Mouse (Mus musculus): Measurements from ENCODE around the gene Smim6.

Gene Smim6

DNA sequence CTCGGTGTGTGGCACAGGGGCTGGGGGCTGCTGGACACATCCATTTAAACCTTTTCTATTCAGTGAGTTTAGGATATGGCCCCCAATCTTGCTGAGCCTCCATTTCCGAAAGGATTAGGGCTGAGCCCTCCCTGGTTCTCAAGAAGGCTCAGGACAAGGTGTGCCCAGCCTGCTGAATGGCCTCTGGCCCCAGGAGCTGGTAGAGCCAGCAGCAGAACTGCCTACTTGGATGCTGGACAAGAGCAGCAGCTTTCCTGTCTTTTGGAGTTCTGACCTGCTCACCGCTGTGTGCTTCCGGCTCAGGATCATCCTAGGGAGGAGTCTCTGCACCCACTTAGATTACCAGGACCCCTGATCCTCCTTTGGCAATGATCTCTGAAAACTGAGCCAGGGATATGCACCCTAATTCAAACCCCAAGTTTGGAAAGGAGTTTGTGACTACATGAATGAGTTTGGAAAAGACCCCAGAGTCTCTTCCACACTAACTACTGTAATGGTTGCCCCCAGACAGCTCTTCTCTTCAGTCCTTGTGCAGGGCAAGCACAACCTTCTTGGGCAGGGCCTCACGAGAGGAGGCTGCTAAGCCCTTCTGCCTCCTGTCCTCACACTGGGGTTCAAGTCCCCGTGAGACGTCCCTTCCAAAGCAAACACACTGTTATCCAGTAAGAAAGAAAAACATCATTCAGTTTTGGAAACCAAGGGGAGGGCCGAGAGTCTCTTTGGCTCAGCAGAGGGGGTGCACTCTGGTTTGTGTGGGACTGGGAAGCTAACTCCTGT lies 11.1 kb upstream of the Smim6 start:
- no peak for DNase-seq (ENCODE audit: low read depth)

DNA sequence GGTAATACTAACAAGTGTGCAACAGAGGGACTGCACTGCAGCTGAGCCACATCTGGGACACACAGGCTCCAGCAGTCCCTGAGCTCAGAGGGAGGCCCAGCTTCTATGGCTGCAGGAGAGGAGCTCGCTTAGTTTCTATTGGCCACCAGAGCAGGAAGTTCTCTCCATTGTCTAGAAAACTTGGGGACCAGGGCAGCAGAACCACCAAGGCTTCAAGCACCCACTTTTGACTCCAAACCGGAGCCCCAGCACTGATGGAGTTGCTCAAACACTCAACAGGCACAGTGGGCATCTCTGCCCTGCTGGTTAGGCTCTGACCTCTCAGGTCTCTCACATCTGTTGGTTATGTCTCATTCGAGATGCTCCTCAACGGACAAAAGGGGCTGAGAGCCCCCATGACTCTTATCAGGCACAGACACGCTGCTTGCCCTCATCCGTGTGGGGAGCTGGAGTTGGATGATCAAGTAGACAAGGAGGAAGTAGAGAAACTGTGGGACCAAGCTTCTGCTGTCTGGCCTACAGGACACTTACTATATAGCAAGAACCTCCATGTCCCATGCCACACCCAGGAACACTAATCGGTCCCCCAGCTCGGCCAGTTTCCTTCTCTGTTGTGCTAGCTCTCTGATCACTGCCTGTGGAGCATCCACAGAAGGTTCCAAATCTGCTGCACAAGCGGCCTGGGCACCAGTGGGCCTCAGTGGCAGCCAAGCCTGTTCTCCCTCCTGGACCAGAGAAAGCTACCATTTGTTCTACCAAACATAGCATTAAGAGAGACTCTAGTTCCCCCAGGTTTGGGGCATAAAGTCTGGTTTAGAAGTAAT lies 10.3 kb upstream of the Smim6 start:
- DNase-seq (ENCODE audit: low read depth), result peak; percentile 78

DNA sequence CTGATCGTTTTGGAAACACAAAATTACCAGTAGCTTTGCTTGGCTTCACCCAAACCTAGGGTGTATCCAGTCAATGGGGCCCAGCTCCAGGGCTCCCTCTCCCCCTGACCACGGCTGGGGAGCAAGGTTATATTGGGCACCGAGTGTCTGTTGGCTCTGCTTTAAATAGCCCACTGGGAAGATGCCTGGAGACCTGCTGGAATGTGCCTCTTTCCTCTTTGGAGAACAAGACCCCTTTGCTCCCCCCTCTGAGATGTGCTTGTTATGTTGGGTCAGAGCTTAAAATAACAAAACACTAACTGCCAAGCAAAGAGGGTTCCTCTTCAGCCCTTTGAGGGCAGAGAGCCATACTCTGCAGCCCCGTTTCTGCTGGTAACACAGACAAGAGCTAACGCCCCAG lies 9.6 kb upstream of the Smim6 start:
- no peak for DNase-seq (ENCODE audit: low read depth)

DNA sequence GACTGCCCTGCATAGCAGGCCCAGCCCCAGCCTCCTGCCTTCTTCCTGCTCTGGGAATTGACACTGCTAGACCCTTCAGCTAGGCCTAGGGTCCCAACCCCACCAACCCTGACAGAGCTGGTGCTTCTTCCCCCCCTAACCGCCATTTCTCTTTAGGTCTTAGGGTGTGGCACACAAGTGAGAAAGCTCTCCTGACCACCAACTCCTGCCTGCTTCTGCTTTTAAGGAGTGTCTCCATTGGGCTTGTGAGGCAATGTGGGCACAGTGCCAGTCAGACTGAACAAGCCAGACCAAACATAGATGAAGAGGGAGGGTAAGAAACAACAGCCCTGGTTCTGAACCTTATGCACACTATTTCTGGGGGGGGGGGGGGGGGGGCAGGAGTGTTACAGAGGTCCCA lies 9.0 kb upstream of the Smim6 start:
- no peak for DNase-seq (ENCODE audit: low read depth)

DNA sequence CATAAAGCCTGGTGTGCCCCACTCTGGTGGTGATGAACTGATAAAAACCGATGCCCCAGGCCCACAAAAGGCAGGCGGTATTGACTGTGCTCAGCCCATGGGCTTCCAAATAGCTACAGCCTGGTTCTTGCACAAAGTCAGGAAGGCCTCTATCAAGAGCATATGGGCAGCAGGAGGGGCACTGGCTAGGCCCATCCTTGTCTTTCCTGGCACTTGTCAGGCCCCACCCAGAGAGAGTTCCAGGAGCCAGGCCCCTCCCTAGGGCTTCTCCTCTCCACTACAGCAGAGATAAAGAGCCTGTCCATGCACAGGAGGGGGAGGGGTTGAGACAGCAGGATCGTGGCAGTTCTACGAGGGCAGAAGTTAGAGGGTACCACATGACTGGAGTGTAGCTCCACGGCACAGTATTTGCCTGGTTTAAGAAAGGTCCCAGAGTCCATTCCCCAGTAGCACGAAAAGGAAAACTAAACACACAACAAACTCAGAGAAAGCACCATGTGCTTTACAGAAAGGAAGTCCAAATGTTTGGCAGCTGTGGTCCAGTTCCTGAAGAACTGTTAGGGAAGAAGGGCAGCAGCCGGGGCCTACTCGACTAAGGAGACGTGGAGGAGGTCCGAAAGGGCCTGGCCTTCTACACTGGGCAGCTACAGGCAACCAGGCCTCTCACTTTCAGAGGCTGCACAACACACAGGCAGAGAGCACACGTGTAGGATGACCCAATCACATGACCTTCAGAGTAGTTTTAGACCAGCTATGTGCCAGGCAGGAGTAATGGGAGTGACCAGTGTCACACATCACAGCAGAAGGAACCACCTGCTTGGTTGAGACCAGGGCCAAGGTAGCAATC lies 8.2 kb upstream of the Smim6 start:
- peak; percentile 71 for DNase-seq (ENCODE audit: low read depth)

DNA sequence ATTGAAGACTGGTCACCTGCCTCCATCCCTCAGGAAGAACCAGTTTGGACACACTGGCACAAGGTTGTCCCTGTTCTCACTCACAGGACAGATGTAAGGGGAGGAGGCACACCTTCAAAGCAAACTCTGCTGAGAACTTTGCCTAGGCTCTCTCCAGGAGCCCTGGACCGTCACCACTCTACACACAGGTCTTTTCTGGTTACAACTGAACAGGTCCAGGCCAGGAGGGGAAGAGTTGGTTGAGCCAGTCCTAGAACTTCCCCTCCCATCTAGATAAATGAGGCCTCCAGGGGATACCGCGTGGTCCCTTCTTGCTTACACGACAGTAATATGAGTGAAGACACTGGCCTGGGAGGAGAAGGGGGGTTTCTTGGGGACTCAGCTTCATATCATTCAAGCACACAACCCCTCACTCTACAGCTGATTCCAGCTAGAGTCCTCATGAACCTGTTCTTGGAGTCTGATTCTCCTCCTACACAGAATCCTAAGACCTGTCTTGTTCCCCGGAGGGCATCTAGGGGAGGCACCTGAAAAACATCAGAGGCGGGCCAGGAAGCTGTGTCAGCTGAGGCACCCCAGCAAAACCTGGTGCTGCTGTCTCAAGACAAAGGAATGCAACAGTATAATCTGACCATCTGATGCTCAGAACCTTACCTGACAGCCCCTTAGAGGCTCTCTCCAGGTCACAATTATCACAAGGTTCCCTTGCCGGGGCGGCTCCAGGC lies 7.4 kb upstream of the Smim6 start:
- no peak for DNase-seq (ENCODE audit: low read depth)

DNA sequence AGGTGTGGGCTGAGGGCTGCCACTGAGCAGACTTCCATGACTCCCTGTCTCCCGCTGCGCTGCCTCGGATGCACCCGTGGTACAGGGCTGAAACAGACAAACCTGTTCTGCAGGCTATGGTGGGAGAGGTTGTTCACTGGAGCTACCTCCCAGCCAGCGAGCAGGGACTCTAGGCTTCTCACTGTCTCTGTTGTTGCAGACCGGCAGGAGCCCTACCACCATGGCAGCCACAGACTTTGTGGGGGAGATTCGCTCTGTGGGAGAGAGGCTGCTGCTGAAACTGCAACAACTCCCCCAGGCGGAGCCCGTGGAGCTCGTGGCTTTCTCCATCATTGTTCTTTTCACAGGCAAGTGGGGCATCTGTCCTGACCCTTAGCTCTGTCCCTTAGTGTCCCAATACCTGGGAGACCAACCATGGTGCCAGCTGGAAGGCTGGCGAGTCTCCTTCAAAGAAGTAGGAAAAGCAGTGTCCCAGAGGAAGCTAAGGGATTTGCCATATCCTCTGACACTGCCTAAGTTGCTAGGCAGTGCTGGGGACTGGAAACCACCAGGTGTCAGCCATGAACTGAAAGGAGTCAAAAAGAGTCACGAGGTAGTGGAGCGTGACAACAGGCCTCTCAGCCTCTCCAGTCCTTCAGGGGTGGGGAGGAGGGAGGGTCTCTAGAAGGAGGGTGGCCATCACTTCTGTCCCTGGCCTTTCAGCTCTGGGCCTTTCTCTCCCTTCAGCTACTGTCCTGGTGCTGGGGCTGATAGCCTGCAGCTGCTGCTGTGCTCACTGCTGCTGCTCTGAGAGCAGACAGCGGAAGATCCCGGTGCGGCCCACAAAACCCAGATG lies 6.6 kb upstream of the Smim6 start:
- no peak for DNase-seq (ENCODE audit: low read depth)

DNA sequence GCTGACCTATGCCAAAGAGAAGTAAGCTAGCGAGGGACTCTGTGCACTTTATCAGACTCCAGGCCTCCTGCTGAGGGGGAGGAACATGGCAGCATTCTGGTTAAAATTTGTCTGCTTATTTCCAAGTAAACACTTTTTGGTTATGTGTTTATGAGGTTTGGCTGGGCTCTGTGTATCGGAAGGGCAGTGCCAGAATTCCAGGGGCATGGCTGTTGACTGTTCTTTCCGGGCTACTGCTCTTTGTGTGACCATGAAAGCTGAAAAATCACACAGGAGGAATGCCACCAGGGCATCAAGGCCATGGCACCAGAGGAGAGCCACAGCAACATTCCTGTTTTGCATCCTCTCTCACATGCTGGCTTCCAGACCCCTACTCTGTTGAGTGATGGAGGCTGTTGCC lies 5.7 kb upstream of the Smim6 start:
- DNase-seq (ENCODE audit: low read depth), result no peak

DNA sequence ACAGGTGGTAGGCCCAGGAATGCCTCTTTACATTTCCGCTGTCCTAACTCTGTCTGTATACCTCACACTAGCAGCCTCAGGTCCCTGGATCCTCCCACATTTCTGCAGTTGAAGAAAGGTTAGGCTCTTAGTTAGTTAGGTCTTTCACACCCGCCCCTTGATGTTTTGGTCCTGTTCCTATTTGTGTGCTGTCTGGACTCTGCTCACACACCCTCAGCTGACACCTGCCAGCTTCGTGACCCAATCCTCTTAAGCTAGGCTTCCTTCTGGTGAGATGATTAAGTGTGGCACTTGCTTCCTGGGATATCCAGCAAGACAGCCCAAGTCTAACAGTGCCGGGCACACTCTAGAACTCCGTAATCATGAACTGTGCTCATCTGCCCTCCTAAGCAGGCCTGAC lies 5.3 kb upstream of the Smim6 start:
- DNase-seq (ENCODE audit: low read depth), result no peak

DNA sequence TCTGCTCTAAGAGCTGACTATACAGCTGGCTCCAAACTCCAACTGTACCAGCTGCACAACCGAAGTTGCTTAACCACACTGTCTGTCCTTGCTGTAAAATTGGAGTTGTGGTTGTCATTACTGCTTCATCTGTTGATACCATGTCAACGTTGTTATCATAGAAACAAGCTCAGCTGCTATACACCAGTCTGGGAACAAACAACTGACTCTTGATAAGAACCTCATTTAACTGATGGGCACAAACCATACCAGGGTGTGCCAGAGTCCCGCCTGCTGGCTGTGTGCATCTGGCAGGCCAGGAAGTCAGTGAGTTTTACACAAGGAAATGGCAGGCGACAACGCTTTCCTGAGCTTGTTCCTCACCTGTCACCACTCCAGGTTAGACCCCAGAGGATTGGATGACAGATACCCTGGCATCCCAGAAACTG lies 669 bp upstream of the Smim6 start:
- peak; percentile 77 for DNase-seq (ENCODE audit: low read depth)

DNA sequence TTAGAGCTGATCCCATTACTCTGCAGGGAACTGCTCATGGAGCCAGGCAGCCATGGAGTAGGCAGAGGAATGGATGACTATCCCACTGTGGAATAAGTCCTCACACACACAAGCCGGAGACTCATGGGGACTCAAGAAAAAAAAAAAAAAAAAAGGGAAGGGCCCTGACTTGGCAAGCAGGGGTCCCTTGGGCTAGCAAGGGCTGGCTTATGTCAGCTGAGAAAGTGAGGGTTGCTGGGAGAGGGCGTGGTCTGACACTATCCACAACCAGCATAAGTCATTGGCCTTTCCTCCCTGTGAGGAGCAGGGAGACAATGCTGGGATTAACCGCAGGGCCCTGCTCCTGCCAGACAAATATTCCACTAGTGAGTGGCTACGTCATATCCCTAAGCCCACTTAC lies 4.8 kb downstream of the Smim6 start:
- DNase-seq (ENCODE audit: low read depth), result no peak

DNA sequence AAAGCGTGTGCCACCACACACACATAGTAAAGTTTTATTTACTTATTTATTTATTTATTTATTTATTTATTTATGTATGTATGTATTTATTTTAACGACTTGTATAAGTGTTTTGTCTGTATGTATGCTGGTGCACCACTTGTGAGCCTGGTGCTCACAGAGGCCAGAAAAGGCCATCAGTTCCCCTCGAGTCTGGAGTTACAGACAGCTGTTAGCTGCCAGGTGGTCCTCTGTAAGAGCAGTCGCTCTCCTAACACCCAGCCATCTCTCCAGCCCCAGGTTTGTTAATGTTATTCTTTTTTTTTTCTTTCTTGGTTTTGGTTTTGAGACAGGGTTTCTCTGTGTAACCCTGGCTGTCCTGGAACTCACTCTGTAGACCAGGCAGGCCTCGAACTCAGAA lies 6.8 kb downstream of the Smim6 start:
- no peak for DNase-seq (ENCODE audit: low read depth)

DNA sequence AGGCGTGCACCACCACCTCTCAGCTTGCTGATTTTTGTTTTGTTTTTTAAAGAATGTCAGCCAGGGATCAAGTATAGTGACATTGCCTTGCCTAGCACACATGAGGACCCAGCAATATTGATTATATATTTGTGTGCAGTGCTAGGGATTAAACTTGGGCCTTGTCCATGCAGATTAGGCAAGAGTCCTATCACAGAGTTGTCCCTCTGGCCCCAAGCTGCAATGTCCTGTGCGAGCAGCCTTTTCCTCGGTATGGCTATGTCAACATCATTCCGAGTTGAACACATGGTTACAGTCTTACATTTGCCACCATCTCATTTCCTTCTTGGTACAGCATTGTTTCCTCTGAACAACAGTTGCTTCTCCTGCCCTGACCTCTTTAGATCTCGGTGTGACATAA lies 7.3 kb downstream of the Smim6 start:
- no peak for DNase-seq (ENCODE audit: low read depth)

DNA sequence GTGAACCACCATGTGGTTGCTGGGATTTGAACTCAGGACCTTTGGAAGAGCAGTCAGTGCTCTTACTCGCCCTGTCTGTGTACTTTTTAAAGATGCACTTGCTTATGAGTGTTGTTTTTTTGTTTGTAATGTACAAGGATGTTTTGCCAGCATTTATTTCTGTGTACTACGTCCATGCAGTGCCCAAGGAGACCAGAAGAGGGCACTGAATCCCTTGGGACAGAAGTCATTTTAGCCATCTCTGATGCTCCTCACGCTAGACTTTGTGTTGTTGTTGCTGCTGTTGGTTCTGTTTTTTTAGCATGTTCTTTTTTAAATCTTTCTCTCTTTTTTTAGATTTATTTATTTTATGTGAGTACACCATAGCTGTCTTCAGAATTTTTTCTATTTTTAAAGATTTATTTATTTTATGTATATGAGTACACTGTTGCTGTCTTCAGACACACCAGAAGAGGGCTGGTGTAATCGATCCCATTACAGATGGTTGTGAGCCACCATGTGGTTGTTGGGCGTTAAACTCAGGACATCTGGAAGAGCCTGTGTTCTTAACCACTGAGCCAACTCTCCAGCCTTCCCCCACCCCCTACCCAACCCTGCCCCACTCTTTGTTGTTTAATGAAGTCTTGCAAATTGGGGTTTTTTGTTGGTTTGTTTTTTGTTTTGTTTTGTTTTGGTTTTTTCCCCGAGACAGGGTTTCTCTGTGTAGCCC lies 8.4 kb downstream of the Smim6 start:
- DNase-seq (ENCODE audit: low read depth), result no peak

DNA sequence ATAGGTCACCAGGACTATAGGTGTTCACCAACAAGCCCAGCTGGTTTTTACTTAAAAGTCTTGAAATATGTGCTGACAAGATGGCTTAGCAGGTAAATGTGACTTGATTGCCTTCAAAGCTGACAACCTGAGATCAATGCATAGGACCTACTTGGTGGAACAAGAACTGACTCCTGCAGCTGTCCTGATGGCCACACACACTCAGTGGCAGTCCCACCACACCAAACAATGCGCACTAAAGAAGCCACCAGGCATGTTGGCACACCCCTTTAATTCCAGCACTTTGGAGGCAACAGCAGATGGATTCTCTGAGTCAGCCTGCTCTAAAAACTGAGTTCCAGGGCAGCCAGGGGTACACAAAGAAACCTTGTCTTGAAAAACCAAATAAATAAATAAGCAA lies 10.2 kb downstream of the Smim6 start:
- DNase-seq (ENCODE audit: low read depth), result no peak

DNA sequence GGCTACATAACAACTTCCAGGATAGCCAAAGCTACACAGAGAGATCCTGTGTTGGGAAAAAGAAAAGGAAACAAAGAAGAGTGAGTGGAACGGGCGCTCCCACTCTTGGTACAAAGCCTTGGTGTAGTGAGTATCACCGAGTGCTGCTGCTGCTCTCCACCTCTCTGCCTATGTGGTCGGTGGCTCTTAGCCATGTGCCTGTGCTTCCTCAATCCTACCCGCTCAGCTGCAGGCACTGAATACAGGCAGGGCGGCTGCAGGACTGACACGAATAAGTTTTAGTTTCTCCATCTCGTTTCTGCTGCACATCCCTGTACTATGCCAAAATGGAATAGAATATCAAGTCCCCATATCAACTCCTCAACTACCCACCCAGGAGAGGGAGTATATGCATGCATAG lies 17.2 kb downstream of the Smim6 start:
- no peak for DNase-seq (ENCODE audit: low read depth)

DNA sequence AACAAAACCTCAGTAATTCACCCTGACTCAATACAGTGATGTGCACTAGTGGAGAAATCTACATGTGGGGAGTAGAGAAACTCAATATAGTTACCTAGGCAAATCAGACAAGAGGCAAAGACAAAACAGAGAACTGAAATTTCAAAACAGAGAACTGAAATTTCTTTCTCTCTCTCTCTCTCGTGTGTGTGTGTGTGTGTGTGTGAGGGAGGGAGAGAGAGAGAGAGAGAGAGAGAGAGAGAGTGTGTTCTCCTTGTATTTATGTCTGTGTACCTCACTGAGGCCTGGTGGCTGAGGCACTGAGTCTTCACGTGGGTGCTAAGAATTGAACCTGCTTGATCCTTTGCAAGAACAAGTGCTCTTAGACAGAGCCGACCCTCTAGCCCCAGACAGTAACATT lies 18.0 kb downstream of the Smim6 start:
- DNase-seq (ENCODE audit: low read depth), result no peak

DNA sequence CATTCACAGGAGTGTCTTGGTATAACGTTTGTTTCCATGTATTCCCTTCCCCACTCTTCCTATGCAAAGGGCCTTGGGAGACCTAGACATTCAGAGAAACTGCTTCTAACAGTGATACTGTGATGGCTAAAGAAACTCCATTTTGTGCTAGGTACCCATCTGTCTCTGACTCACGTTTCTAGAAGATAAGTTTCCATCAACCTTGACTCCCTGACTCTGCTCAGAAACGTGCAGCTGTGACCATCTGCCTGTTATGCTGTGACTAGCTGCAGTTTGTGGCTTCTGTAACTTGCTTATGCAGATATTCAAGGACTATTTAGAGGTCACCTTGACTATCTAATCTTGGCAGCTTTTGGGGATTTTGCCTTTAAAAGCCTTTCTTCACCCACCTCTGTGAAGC lies 19.4 kb downstream of the Smim6 start:
- no peak for DNase-seq (ENCODE audit: low read depth)

DNA sequence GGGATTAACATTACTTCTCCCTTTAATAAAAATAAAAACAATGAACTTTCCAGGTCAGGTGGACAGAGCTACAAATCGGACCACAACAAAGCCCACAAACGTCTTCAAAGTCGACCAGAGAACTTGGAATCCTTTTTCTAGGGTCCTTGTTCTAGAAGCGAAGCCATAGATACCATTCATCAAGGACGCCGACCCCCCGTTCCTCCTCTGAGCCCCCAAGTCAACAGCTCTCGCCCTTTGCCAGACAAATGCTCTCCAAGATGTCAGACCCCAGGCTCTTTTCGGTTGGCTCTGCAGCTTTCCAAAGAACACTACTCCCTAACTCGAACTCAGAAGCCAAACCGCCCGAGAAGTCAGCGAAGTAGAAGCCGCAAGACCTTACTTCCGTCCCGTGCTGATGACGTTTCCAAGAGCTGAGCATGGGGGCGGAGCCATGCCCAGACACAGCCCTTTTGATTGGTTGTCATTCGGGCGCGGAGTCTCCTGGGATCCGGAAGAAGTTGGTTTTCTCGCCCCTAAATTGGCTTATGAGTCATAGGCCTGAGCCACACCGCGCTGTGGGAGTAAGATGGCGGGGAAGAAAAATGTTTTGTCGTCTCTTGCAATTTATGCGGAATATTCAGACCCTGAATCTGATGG lies 21.4 kb downstream of the Smim6 start, which contains the start of the genes Sap30bp and Recql5:
Gene Sap30bp, plus strand, starts transcription at position 175 of the 639 bp plus-strand sequence.
Gene Recql5, minus strand, starts transcription at position 370 of the 639 bp plus-strand sequence.
- peak; percentile 99 for DNase-seq (ENCODE audit: low read depth)

DNA sequence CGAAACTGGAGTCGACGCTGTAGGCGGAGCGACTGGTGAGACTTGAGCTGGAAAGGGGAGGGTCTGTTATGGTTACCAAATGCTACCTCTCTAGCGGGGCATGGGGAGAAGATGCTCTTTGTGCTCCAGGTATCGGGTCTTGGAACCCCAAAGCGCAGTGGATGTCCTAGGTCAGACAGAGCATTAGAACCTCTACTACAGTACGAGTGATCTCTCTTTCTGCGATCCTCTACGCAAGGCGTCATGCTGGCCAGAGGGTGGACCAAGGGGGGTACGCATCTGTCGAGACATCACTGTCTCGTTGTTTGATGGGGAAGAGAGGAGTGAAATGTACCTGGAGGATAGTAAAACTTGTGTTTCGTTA lies 21.9 kb downstream of the Smim6 start:
- DNase-seq (ENCODE audit: low read depth), result no peak
